Mouse (Mus musculus) retina, adult 2 months (tissue): ENCODE results near the gene Urb2.

Experiments
- DNase-seq: peaks from one replicate; pipeline ENCODE4 v3.0.0-alpha.2; 2012; ENCODE audit warnings: low read depth, low spot score

The Urb2 gene

GRCm38 (mm10) chr8:124076416-124076815 lies 55.1 kb downstream of the Urb2 start:
- DNase-seq: no peak

DNA sequence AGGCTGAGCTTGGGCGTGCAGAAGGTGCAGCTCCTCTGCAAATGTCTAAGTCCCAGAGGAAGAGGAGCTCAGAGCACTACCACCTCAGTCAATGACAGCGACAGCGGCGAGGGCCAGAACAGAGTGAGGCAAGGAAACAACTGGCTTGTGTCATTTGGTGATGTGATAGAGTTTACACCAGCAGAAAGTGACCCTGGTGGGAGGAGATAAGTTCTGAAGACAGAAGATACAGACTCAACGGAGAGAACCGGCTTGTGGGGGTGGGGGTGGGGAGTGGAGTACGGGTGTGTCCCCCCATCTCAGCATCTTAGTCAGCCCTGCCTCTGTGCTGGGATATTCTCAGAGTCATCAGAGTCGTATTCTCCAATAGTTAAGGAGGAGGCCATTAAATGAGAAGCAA lies 56.1 kb downstream of the Urb2 start:
- no peak for DNase-seq

- no peak for DNase-seq
Observed at GRCm38 (mm10) chr8:124077998-124078397, 56.7 kb downstream of the Urb2 start.

GRCm38 (mm10) chr8:124078969-124079368 lies 57.7 kb downstream of the Urb2 start:
- no peak for DNase-seq

GRCm38 (mm10) chr8:124080467-124081326 lies 59.4 kb downstream of the Urb2 start:
- no peak for DNase-seq

- DNase-seq: no peak
Observed at GRCm38 (mm10) chr8:124082616-124083015, 61.3 kb downstream of the Urb2 start.

- DNase-seq: no peak
Observed at GRCm38 (mm10) chr8:124083611-124084010, 62.3 kb downstream of the Urb2 start.

- no peak for DNase-seq
Observed at GRCm38 (mm10) chr8:124085668-124086067, 64.4 kb downstream of the Urb2 start.

DNA sequence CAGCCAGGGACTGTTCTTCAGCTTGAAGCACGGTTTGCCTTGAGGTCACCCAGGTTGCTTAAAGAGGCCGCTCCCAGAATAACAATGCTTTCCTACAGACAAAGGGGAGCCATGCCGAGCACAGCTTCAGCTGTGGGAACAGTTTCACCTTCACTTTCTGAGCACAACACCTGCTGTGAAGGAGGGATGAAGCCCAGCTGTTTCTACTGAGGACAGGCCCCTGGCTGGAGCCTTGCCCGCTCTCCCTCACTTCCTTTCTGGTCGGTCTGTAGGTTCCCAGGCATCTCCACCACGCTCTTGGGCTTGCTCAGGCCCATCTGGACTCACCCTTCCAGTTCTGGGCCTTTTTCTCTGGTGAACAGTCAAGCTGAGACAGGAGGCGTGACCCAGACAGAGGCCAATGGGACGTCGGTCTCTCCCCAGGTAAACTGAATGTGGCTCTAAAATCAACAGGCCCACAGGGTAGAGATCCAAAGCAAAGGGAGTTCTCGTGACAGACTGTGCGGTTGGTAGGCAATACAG lies 66.8 kb downstream of the Urb2 start:
- no peak for DNase-seq

- DNase-seq: no peak
Observed at GRCm38 (mm10) chr8:124089016-124089415, 67.7 kb downstream of the Urb2 start.

DNA sequence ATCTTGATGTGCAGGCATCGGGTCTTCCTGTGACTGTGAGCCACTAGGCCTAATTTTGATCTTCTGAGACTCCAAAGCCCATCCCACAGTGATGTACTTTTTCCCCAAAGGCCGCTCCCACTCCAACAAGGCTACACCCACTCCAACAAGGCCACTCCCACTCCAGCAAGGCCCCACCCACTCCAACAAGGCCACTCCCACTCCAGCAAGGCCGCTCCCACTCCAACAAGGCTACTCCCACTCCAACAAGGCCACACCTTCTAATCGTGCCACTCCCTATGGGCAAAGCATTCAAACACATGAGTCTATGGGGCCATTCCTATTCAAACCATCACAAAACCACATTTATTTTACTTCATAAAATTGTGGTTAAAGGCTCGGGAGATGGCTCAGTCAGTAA lies 69.2 kb downstream of the Urb2 start:
- no peak for DNase-seq
